Mouse (Mus musculus): ENCODE data around the gene Zfp423. TPM values are rescaled to one million over a fixed set of nuclear protein-coding genes. Genes with fewer than 3 reads are reported as not detected.
"Not testable (repeated sequence)": the region's sequence is repeated elsewhere in the genome, so short reads cannot be mapped to it uniquely, and the experiment has no call there.

Gene Zfp423
- polyA plus RNA-seq, 1 experiment from 2014 or later, result 40.3 TPM

DNA sequence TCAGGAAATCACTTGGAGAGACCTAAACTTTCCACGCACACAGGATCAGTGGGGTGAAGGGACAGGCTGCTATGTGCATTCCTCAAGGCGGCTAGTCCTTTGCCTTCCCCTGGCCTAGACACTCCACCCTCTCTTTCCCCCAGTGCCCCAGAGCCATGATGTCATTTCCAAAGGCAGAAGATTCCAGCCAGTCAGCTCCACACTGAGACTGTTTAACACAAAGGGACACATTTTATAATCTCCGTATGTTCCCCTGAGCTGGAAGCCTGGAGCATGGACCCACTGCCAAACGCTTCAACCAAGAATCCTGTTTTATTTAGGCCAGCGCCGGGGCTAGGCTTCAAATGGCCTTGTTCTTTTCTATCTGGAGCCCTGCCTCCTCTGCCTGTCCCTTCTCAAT lies 111.6 kb downstream of the Zfp423 start:
- H3K27ac ChIP-seq (ENCODE audit: low read depth, low read length), result no peak overlapping the region
- no peaks in the 10 kb centered on the region for H3K27me3 ChIP-seq (ENCODE audit: control insufficient read depth, insufficient read depth, low read length)
- WGBS, result 81% methylated on average over 6 of the region's 6 CpGs

DNA sequence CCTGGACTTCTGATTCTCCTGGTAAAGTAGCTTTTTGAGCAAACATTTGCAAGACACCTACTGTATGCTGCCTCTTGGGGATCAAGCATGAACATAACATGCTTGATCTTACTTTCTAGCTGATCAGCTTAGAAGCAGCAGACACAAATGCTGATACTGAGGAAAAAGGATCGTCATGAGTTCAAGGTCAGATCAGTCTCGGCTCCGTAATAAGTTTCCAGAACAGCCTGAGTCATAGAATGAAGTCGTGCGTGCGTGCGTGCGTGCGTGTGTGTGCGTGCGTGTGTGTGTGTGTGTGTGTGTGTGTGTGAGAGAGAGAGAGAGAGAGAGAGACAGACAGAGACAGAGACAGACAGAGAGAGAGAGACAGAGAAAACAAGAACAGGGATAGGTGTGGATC lies 117.3 kb downstream of the Zfp423 start:
- H3K4me1 ChIP-seq (ENCODE audit: control insufficient read depth, insufficient read depth, low read length), result peaks cover 20% of the 10 kb centered on the region
- H3K27ac ChIP-seq (ENCODE audit: low read depth, low read length); H3K4me3 ChIP-seq (ENCODE audit: low read depth, low read length); H3K9me3 ChIP-seq (ENCODE audit: control insufficient read depth, low read length); H3K9ac ChIP-seq (ENCODE audit: low read length); ATAC-seq (ENCODE audit: low FRiP score); DNase-seq (ENCODE audit: low spot score, missing footprints); H3K4me2 ChIP-seq; H3K36me3 ChIP-seq (ENCODE audit: control insufficient read depth, insufficient read depth, low read length); H3K27me3 ChIP-seq (ENCODE audit: control insufficient read depth, insufficient read depth, low read length): not testable (repeated sequence)
- 88% methylated on average over 11 of the region's 11 CpGs for WGBS

More for the DNA sequence above, 111.6 kb downstream of the Zfp423 start:
- Histone ChIP-seq H3K4me3 (ENCODE audit: low read depth, low read length) (no peak overlapping the region), H3K9me3 (ENCODE audit: control insufficient read depth, low read length) (no peaks in the 10 kb centered on the region), H3K36me3 (ENCODE audit: control insufficient read depth, insufficient read depth, low read length) (no peaks in the 10 kb centered on the region), H3K9ac (ENCODE audit: low read length) (no peak overlapping the region), H3K4me1 (ENCODE audit: control insufficient read depth, insufficient read depth, low read length) (no peaks in the 10 kb centered on the region), H3K4me2 (no peak overlapping the region)
- DNase-seq (ENCODE audit: low spot score, missing footprints) (no peak), ATAC-seq (ENCODE audit: low FRiP score) (no peak)

DNA sequence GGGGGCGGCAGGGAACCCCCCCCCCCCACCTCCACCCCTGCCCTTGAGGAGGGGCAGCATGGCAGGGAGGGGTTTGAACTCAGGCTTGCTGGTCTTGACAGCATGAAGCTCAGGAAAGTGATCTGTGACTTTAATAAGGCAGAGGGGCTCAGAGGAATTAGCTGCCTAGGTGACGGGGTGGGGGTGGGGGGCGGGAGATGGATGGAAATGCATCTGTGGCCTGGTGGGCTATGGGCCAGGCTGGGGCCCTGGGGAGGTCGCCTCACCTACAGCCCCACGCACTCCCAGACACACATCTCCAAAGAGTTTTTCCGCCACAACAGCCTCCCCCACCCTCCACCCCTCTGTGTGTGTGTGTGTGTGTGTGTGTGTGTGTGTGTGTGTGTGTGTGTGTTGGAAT lies 122.1 kb downstream of the Zfp423 start:
- H3K4me2 ChIP-seq, result peak overlapping the region; percentile 34
- H3K4me1 ChIP-seq (ENCODE audit: control insufficient read depth, insufficient read depth, low read length), result peaks cover 68% of the 10 kb centered on the region
- H3K36me3 ChIP-seq (ENCODE audit: control insufficient read depth, insufficient read depth, low read length), result no peaks in the 10 kb centered on the region
- H3K27ac ChIP-seq (ENCODE audit: low read depth, low read length), result peak overlapping the region; percentile 90
- H3K9ac ChIP-seq (ENCODE audit: low read length), result peak overlapping the region; percentile 42
- peak; percentile 69 for ATAC-seq (ENCODE audit: low FRiP score)
- H3K27me3 ChIP-seq (ENCODE audit: control insufficient read depth, insufficient read depth, low read length), result no peaks in the 10 kb centered on the region
- DNase-seq (ENCODE audit: low spot score, missing footprints), result peak; percentile 89
- H3K4me3 ChIP-seq (ENCODE audit: low read depth, low read length), result no peak overlapping the region
- H3K9me3 ChIP-seq (ENCODE audit: control insufficient read depth, low read length), result no peaks in the 10 kb centered on the region
- WGBS, result 5% methylated on average over 6 of the region's 6 CpGs

DNA sequence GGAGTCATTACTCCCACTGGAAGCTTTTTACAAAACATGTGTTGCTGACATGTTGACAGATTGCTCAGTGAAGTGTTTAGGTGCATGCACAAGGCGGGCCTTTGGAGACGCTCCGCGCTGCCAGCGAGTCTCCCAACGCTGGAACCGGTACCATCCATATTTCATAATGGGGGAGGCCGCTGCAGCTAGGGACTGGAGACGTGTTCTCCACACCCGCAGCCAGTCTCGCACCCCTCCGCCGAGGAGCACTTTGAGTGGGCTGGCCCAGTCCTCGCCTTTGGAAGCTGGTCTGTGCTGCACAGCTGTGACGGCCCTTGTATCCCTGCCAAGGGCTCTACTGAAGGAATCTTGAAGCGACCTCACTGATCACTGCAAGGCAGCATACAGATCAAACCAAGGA lies 122.5 kb downstream of the Zfp423 start:
- DNase-seq (ENCODE audit: low spot score, missing footprints), result peak; percentile 96
- no peak overlapping the region; the same call in 1 of the 2 replicates for H3K4me3 ChIP-seq (ENCODE audit: low read depth, low read length)
- H3K27me3 ChIP-seq (ENCODE audit: control insufficient read depth, insufficient read depth, low read length), result no peaks in the 10 kb centered on the region
- peaks cover 71% of the 10 kb centered on the region for H3K4me1 ChIP-seq (ENCODE audit: control insufficient read depth, insufficient read depth, low read length)
- WGBS, result 2% methylated on average over 16 of the region's 16 CpGs
- no peaks in the 10 kb centered on the region for H3K36me3 ChIP-seq (ENCODE audit: control insufficient read depth, insufficient read depth, low read length)
- peak overlapping the region; percentile 34 for H3K4me2 ChIP-seq
- H3K9me3 ChIP-seq (ENCODE audit: control insufficient read depth, low read length), result no peaks in the 10 kb centered on the region
- H3K27ac ChIP-seq (ENCODE audit: low read depth, low read length), result peak overlapping the region; percentile 90
- H3K9ac ChIP-seq (ENCODE audit: low read length), result peak overlapping the region; percentile 42; the same call in 1 of the 2 replicates
- ATAC-seq (ENCODE audit: low FRiP score), result peak; percentile 87

DNA sequence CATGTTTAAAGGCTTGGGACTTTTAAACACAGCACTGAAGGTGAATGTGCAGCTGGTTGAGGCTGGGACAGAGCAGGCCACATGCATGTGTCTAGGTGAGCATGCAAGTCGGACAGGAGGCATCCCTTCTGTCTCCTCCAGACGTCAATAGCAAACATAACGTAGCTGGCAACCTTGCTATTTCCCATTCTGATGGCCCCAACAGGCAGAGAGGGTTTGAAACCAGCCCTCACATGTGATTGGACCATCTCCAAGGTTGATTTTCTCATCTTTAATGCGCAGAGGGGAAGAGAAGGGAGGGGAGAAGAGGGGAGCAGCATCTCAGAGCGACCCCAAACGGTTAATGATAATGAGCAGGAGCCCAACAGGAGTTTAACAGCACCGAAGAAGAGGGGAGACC lies 123.5 kb downstream of the Zfp423 start:
- Histone ChIP-seq H3K9ac (ENCODE audit: low read length) (0 out of 2 replicates have a peak overlapping the region, but pooled peaks have one; percentile 27), H3K4me2 (peak overlapping the region; percentile 14; the same call in 1 of the 2 replicates), H3K9me3 (ENCODE audit: control insufficient read depth, low read length) (no peaks in the 10 kb centered on the region), H3K4me3 (ENCODE audit: low read depth, low read length) (no peak overlapping the region), H3K27ac (ENCODE audit: low read depth, low read length) (peak overlapping the region; percentile 90), H3K27me3 (ENCODE audit: control insufficient read depth, insufficient read depth, low read length) (no peaks in the 10 kb centered on the region), H3K4me1 (ENCODE audit: control insufficient read depth, insufficient read depth, low read length) (peaks cover 77% of the 10 kb centered on the region), H3K36me3 (ENCODE audit: control insufficient read depth, insufficient read depth, low read length) (no peaks in the 10 kb centered on the region)
- WGBS, result 5% methylated on average over 7 of the region's 7 CpGs
- DNase-seq (ENCODE audit: low spot score, missing footprints) (no peak), ATAC-seq (ENCODE audit: low FRiP score) (no peak)

DNA sequence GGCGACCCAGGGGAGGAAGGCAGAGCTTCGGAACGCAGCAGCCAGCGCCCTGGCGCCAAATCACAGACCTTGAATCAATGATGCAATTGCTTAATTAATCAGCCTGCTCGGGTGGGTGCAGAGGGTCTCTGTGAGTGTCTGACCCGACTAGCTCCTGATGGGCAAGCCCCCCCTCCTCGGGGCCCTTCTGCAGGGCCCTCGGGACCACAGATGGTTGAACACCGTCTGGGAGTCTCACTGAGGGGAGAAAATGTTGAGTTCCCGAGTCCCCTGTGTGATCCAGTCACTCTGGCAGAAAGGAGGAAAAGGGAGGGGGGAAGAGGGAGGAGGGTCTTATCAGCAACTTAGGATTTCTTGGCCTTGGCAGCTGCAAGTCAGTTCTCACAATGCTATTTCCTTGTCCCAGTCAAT lies 124.0 kb downstream of the Zfp423 start:
- Histone ChIP-seq H3K9me3 (ENCODE audit: control insufficient read depth, low read length) (no peaks in the 10 kb centered on the region), H3K4me3 (ENCODE audit: low read depth, low read length) (no peak overlapping the region), H3K9ac (ENCODE audit: low read length) (peak overlapping the region; percentile 50), H3K36me3 (ENCODE audit: control insufficient read depth, insufficient read depth, low read length) (no peaks in the 10 kb centered on the region), H3K27ac (ENCODE audit: low read depth, low read length) (peak overlapping the region; percentile 90), H3K27me3 (ENCODE audit: control insufficient read depth, insufficient read depth, low read length) (no peaks in the 10 kb centered on the region), H3K4me1 (ENCODE audit: control insufficient read depth, insufficient read depth, low read length) (peaks cover 82% of the 10 kb centered on the region), H3K4me2 (peak overlapping the region; percentile 14)
- 1% methylated on average over 11 of the region's 11 CpGs for WGBS
- ATAC-seq (ENCODE audit: low FRiP score) (no peak), DNase-seq (ENCODE audit: low spot score, missing footprints) (peak; percentile 94)

DNA sequence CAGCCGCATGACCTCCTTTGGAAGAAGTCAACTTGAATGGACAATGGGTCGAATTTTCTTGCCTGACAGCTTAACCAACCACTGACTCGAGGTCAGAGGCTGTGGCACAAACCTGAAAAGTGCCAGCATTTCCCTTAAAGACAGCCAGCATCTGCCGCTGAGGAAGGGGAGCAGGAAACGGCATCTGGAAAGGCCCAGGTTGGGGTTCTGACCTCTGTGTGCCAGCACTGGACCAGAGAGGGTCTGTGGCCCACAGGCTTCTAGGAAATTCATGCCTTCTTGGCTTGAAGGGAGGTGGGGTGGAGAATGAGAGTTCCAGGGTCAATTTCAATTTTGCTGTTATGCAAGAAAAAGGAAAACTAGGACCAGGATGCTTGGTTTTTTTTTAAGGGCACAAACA lies 124.7 kb downstream of the Zfp423 start:
- Histone ChIP-seq H3K27ac (ENCODE audit: low read depth, low read length) (peak overlapping the region; percentile 90), H3K9me3 (ENCODE audit: control insufficient read depth, low read length) (no peaks in the 10 kb centered on the region), H3K4me2 (no peak overlapping the region), H3K36me3 (ENCODE audit: control insufficient read depth, insufficient read depth, low read length) (no peaks in the 10 kb centered on the region), H3K4me3 (ENCODE audit: low read depth, low read length) (no peak overlapping the region), H3K9ac (ENCODE audit: low read length) (peak overlapping the region; percentile 50; the same call in 1 of the 2 replicates), H3K27me3 (ENCODE audit: control insufficient read depth, insufficient read depth, low read length) (no peaks in the 10 kb centered on the region), H3K4me1 (ENCODE audit: control insufficient read depth, insufficient read depth, low read length) (peaks cover 87% of the 10 kb centered on the region)
- 3% methylated on average over 5 of the region's 5 CpGs for WGBS
- ATAC-seq (ENCODE audit: low FRiP score), result no peak
- peak; percentile 89 for DNase-seq (ENCODE audit: low spot score, missing footprints)

DNA sequence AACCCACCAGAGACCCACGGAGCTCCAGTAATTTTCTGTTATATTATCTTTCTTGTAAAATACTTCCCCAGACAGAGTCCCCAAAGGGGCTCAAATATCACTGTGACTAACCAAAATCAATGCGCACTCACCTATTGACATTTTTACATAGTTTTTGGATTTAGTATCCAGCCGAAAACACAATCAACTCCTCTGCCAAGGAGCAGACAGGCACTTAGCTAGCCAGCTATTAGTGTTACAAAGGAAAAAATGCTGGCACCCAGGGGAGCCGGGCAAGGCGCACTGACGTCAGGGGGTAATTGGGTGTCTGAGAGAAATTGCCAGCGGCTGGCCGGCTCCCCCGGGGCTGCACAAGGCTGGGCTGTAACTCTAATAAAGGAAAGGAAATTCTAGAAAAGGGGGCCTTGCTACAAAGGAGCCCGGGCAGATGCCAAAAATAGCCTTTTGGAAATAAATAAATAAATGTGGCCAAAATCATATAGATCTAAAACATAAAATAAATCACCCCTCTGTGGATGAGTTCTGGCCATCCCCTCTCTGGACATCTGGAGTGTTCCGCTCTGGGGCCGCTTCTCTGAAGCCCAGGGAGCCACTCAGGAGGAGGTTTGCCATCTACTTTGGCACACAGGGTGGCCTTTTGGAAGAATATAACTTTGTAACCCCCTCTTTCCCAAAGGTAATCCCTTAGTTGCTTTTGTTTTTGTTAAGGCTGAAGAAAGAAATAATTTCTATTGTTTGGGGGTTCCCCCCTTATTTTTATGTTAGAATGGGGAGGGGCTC lies 125.4 kb downstream of the Zfp423 start:
- Histone ChIP-seq H3K27ac (ENCODE audit: low read depth, low read length) (peak overlapping the region; percentile 98), H3K36me3 (ENCODE audit: control insufficient read depth, insufficient read depth, low read length) (no peaks in the 10 kb centered on the region), H3K27me3 (ENCODE audit: control insufficient read depth, insufficient read depth, low read length) (no peaks in the 10 kb centered on the region), H3K4me3 (ENCODE audit: low read depth, low read length) (no peak overlapping the region), H3K4me2 (no peak overlapping the region; the same call in 1 of the 2 replicates), H3K4me1 (ENCODE audit: control insufficient read depth, insufficient read depth, low read length) (peaks cover 87% of the 10 kb centered on the region), H3K9ac (ENCODE audit: low read length) (peak overlapping the region; percentile 62; the same call in 1 of the 2 replicates), H3K9me3 (ENCODE audit: control insufficient read depth, low read length) (no peaks in the 10 kb centered on the region)
- no peak for ATAC-seq (ENCODE audit: low FRiP score)
- peak; percentile 91 for DNase-seq (ENCODE audit: low spot score, missing footprints)
- 12% methylated on average over 12 of the region's 12 CpGs for WGBS

DNA sequence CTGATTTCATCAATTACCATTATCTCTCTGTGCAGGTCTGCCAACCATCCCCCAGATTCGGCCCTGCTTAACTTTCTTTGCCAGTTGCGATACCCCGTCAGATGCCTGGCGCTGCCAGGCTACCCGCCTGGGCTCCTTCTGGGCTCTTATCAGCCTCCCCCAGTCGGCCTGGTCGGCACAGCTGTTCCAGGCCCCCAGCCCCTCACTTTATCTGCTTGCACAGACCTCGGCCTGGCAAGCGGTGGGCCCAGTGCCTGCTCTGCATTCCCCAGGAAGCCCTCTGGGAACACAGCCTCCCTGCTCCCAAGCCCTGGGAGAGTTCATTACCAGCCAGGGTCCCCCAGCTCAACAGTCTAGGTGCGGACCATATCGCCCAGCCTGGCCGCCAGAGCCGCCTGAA lies 126.1 kb downstream of the Zfp423 start:
- H3K4me3 ChIP-seq (ENCODE audit: low read depth, low read length), result no peak overlapping the region
- peak overlapping the region; percentile 62 for H3K9ac ChIP-seq (ENCODE audit: low read length)
- WGBS, result 22% methylated on average over 13 of the region's 13 CpGs
- DNase-seq (ENCODE audit: low spot score, missing footprints) (peak; percentile 88), ATAC-seq (ENCODE audit: low FRiP score) (no peak)
- peak overlapping the region; percentile 98 for H3K27ac ChIP-seq (ENCODE audit: low read depth, low read length)
- H3K4me2 ChIP-seq, result peak overlapping the region; percentile 13; the same call in 1 of the 2 replicates
- no peaks in the 10 kb centered on the region for H3K36me3 ChIP-seq (ENCODE audit: control insufficient read depth, insufficient read depth, low read length)
- H3K9me3 ChIP-seq (ENCODE audit: control insufficient read depth, low read length), result no peaks in the 10 kb centered on the region
- H3K27me3 ChIP-seq (ENCODE audit: control insufficient read depth, insufficient read depth, low read length), result no peaks in the 10 kb centered on the region
- H3K4me1 ChIP-seq (ENCODE audit: control insufficient read depth, insufficient read depth, low read length), result peaks cover 90% of the 10 kb centered on the region

All from midbrain, embryonic 11.5 days (tissue).